Mouse (Mus musculus) right cerebral cortex, adult 2 months (tissue): ENCODE measurements around the gene Ctcfl.
A peak's percentile ranks its signal among the peaks of the same experiment; 100 is the strongest.

ENCODE experiments used
- DNase-seq, 2 experiments: peaks; one replicate each; pipeline ENCODE4 v3.0.0; 2021 to 2022; ENCODE audit warnings: low spot score in 2 of 2

Gene Ctcfl

GRCm38 (mm10) chr2:173083712-173084475, 35.4 kb downstream of the Ctcfl start:
- DNase-seq, result no peak

DNA sequence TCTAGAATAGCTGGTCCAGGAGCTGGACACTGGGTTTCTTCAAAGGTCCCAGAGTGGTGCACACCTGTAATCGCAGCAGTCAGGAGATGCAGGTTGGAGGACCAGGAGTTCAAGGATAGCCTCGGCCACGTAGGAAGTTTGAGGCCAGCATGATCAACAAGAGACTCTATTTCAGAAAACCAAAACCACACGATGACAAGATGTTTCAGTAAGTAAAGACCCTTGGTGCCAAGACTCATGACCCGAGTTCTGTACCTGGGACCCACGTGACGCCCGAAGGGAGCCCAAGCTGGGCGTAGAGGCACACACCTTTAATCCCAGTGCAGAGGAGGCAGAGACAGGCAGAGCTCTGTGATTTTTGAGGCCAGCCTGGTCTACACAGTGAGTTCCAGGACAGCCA, 36.2 kb downstream of the Ctcfl start:
- DNase-seq, result no peak

DNA sequence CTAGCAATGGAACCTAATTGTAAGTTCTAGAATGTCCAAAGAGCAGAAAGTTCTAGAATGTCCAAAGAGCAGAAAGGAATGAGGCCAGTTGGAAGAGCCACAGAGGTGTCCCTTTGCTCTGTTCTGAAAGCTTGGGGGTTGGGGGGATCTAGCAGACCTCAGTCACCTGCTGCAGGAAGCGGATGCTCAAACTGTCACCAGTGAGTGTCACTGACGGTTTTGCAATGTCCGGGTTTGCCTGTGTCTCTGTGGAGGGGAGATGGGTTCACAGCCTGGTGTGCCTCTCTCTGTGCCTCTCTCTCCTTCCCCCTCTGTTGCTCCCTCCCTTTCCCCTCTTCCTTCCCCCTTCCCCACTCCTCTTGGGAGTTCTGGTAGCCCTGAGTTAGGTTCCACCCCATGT, 36.6 kb downstream of the Ctcfl start:
- DNase-seq, result no peak

DNA sequence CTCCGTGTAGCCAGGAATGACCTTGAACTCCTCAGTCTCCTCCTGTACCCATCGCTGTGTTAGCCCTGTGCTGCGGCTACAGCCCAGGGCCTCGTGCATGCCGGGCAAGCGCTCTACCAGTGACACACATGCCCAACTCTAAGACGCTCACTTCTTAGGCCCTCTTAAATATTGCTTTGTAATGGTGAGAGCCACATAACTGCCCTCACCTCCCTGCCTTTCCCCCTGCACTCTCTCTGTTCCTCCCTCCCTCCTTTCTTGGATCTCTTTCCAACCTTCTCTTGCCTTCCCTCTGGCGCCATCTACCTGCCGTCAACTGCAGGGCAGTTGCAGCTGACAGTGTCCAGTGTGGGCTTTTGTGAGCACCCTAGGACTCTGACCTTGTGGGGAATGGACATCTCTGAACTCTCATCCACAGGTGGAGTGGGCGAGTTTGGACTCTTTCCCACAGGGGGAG, 38.5 kb downstream of the Ctcfl start:
- peak; percentile 67 to 72 for DNase-seq

- no peak for DNase-seq
These were observed 39.4 kb downstream of the Ctcfl start for GRCm38 (mm10) chr2:173079766-173080549.

- DNase-seq, result no peak
These were observed 42.4 kb downstream of the Ctcfl start for GRCm38 (mm10) chr2:173076921-173077320.

GRCm38 (mm10) chr2:173073666-173074065, 45.7 kb downstream of the Ctcfl start:
- no peak for DNase-seq

DNA sequence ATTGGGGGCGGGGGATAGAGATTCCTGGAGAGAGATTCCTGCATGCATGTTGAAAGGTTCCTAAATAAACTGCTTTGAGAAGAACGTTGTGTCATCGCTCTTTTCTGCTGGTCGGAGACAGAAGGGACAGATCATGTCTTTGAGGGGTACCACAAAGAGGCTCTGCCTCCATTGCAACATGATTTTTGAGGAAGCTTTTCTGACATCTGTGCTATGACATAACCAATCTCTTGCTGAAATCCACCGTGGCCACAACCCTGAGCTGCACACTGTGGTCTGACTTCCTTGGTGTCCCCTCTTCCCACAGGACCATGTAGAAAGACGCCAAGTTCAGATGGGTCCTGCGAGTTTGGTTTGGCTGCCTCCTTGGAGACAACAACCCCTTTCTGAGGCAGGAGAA, 46.4 kb downstream of the Ctcfl start:
- no peak for DNase-seq

- no peak for DNase-seq
These were observed 54.5 kb downstream of the Ctcfl start for GRCm38 (mm10) chr2:173064864-173065263.

GRCm38 (mm10) chr2:173063219-173063618, 56.1 kb downstream of the Ctcfl start:
- no peak for DNase-seq

DNA sequence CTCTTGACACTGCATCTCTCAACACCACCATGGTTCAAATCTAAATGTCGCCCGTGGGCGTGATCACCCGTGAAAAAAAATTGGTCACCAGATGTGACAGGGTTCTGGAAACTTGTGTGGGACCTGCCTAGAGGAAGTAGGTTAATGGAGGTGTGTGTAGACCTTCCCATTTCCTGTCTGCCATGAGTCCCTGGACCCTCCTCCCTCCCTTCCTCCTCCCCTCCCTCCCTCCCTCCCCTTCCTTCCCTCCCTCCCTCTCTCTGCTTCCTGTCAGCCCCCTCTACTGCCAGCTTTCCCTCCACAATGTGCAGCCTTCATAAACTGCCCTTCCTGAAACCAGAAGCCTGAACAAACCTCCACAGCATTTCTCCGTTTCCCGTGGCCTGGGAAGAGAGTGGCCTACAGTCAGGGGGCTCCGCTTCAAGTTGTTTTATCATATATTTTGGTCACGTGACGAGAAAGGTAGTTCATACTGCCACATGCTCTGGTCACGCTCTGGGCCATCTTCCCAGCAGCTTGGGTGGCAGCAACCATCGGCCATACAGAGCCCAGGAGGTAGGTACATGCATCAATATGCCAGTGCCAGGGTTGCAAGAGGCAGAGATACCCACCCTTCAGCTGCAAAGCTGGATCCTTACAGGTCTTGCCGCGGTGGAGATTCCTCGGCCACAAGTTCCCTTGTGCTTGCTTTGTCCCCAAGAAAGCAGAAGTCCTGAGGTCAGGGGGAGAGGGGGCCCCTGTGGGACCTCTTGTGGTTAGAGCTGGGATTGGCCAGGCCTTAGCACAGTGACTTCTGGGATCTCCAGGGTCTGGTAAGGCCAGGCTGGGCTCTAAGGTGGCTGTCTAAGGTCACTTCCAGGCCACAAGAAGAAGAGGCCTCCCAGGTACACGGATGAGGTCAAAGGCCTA, 57.6 kb downstream of the Ctcfl start:
- no peak for DNase-seq

- no peak for DNase-seq
These were observed 58.9 kb downstream of the Ctcfl start for GRCm38 (mm10) chr2:173060450-173060849.

GRCm38 (mm10) chr2:173058263-173058662, 61.1 kb downstream of the Ctcfl start:
- no peak for DNase-seq

- no peak for DNase-seq
These were observed 61.7 kb downstream of the Ctcfl start for GRCm38 (mm10) chr2:173057623-173058022.

GRCm38 (mm10) chr2:173056882-173057315, 62.4 kb downstream of the Ctcfl start:
- no peak for DNase-seq

- DNase-seq, result no peak
These were observed 62.9 kb downstream of the Ctcfl start for GRCm38 (mm10) chr2:173056303-173056881.

DNA sequence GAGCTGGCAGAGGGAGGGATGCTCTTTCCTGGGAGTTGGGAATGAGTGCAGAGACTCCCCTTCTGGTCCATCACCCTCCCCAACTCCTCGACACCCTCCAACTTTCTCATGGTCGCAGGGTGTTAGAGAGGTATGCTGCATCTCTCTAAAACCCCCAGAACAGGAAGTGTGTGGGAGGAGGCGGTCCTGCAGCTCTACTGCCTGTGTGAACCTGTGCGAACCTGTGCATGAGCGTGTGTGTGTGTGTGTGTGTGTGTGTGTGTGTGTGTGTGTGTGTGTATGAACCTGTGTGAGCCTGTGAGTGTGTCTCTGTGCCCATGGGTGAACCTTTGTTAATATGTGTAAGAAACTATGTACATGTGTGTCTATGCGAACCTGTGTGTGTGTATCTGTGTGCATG, 65.5 kb downstream of the Ctcfl start:
- DNase-seq, result no peak

DNA sequence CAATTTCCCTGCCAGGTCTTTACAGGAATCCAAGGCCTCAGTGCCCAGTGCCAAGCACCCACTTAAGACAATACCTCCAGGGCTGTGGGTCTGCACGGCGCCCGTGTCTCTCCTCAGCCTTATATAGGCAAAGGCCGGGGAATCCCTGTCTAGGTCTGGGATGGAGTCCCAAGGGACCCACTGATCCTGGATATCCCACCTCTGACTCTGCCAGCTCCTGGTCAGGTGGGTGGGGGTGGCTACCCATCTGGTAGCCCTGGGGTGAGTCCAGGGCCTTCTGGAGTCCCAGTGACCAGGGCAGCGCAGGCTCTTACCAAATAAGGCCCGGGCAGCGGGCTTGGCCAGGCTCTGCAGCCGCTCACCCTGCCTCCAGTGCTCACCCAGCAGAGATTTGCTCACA, 66.4 kb downstream of the Ctcfl start:
- no peak for DNase-seq

GRCm38 (mm10) chr2:173050604-173051382, 68.5 kb downstream of the Ctcfl start:
- DNase-seq, result no peak

DNA sequence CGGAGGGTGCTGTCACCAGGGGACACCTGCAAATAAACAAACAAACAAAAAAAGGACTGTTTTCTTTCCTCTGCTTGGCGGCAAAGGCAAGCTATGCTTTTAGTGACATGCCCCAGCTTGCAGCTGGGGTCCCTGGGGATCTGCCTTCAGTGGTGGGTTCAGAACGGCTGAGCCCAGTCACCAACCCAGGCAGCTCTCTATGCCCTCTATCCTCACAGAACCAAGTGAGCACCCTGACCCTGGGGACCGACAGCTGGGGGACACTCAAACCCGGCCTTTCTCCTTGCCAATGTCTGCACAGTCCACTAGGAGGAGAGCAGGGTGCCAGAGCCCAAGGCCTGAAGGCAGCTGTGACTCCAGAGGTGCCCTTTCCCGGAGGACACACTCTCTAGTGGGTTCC, 69.5 kb downstream of the Ctcfl start:
- DNase-seq, result no peak

- no peak for DNase-seq
These were observed 70.1 kb downstream of the Ctcfl start for GRCm38 (mm10) chr2:173049231-173049630.
